ENCODE assay signal across 12 mouse cellular contexts in genomic region chr15:100057698-100058097, GRCm38 (mm10).
"Had no signal": no experiment of that assay in that cellular context is flagged by ENCODE, and none has a peak within 500 bp of the region (broad histone marks: within the 10 kb centered on the region; RNA-seq: fewer than 3 reads in every experiment).

No protein-coding gene starts in this region.

- H3K4me3 ChIP-seq: intestine, embryonic 15.5 days; limb, embryonic 13.5 days; midbrain, embryonic 13.5 days; neural tube, embryonic 15.5 days; stomach, embryonic 15.5 days had no signal

- H3K9me3 ChIP-seq: intestine, embryonic 15.5 days; limb, embryonic 13.5 days; midbrain, embryonic 13.5 days; neural tube, embryonic 15.5 days; stomach, embryonic 15.5 days had no signal

- H3K4me2 ChIP-seq: intestine, embryonic 15.5 days; limb, embryonic 13.5 days; midbrain, embryonic 13.5 days; neural tube, embryonic 15.5 days; stomach, embryonic 15.5 days had no signal

- DNase-seq: kidney, adult 8-10 months; kidney, postnatal 25 days; layer of hippocampus, adult 9-11 months; left cerebral cortex, postnatal 4 days; lung, adult 18-20 months; right cerebral cortex, adult 18-20 months; right cerebral cortex, postnatal 25 days had no signal

- ATAC-seq: intestine, embryonic 15.5 days; midbrain, embryonic 13.5 days had no signal

- H3K27me3 ChIP-seq: intestine, embryonic 15.5 days; limb, embryonic 13.5 days; midbrain, embryonic 13.5 days; neural tube, embryonic 15.5 days; stomach, embryonic 15.5 days had no signal

- H3K9ac ChIP-seq: intestine, embryonic 15.5 days; limb, embryonic 13.5 days; midbrain, embryonic 13.5 days; neural tube, embryonic 15.5 days; stomach, embryonic 15.5 days had no signal

- H3K27ac ChIP-seq: intestine, embryonic 15.5 days; limb, embryonic 13.5 days; midbrain, embryonic 13.5 days; neural tube, embryonic 15.5 days; stomach, embryonic 15.5 days had no signal

- H3K36me3 ChIP-seq: intestine, embryonic 15.5 days; neural tube, embryonic 15.5 days; stomach, embryonic 15.5 days had no signal
